Mouse (Mus musculus): Measurements from ENCODE around the gene Slc6a11. TPM values are rescaled to one million over a fixed set of nuclear protein-coding genes. Genes with fewer than 3 reads are reported as not detected.

Slc6a11 gene
- total RNA-seq, 1 experiment: 0.13 TPM

DNA sequence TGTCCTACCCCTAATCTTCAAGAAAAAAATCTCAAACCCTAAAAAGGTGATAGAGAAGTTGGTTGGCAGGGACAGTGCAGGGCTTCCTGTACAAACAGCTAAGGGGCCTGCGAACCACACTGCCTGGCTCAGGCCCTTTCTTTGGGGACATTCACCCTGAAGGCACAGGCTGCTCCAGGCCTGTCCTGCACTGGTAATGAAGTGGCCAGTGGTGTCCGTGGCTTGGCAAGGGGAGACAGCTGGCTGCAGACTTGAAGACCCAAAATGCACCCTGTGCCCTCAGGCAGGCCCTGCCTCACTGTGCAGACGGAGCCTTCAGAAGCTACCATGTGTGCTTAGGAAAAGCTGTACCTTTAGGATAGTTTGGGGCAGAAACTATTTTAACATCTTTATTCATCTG, 1.4 kb downstream of the Slc6a11 start:
- 0 out of 4 replicates have a peak, but pooled peaks cover 0 to 2% of the 10 kb centered on the region in 2 experiments for H3K4me1 ChIP-seq (ENCODE audit: control insufficient read depth in 2 of 2, insufficient read depth in 2 of 2, low read length in 2 of 2, poor library complexity in 1 of 2)
- H3K27ac ChIP-seq (ENCODE audit: insufficient read depth, low read depth, low read length, poor library complexity, severe bottlenecking): no peak overlapping the region
- no peak overlapping the region for H3K4me3 ChIP-seq (ENCODE audit: insufficient read depth in 1 of 2, low read depth in 1 of 2, low read length in 2 of 2, poor library complexity in 1 of 2, severe bottlenecking in 1 of 2)
- in situ Hi-C loops (cut with MboI; ENCODE audit: low sequenced_read_pairs in 2 of 2, unreplicated experiment in 2 of 2): no loop called here
- TF ChIP-seq ZC3H11A (IDR thresholded peaks at IDR 0.05; ENCODE audit: borderline replicate concordance, low read depth, low read length) (no peak), HCFC1 (IDR thresholded peaks at IDR 0.05; ENCODE audit: borderline replicate concordance, insufficient read depth, low read length) (no peak), MAFK (IDR thresholded peaks at IDR 0.05; ENCODE audit: insufficient read depth, low read depth, low read length) (no peak), CHD2 (IDR thresholded peaks at IDR 0.05; ENCODE audit: low read depth, low read length) (no peak), ZNF384 (IDR thresholded peaks at IDR 0.05; ENCODE audit: low read depth, low read length) (no peak)
- H3K9ac ChIP-seq (ENCODE audit: insufficient read depth, low read depth, low read length, poor library complexity, severe bottlenecking): no peak overlapping the region
- H3K9me3 ChIP-seq (ENCODE audit: control insufficient read depth, insufficient read depth, low read depth, low read length): no peaks in the 10 kb centered on the region
- no peak for DNase-seq (ENCODE audit: low read depth, low spot score)
- H3K36me3 ChIP-seq (ENCODE audit: control insufficient read depth, insufficient read depth, low read length, poor library complexity, severe bottlenecking): no peaks in the 10 kb centered on the region

GRCm38 (mm10) chr6:114132916-114133315, 1.9 kb downstream of the Slc6a11 start:
- Histone ChIP-seq H3K36me3 (ENCODE audit: control insufficient read depth, insufficient read depth, low read length, poor library complexity, severe bottlenecking) (no peaks in the 10 kb centered on the region), H3K4me1 (ENCODE audit: control insufficient read depth in 2 of 2, insufficient read depth in 2 of 2, low read length in 2 of 2, poor library complexity in 1 of 2) (0 out of 4 replicates have a peak, but pooled peaks cover 0 to 2% of the 10 kb centered on the region in 2 experiments), H3K9ac (ENCODE audit: insufficient read depth, low read depth, low read length, poor library complexity, severe bottlenecking) (no peak overlapping the region), H3K9me3 (ENCODE audit: control insufficient read depth, insufficient read depth, low read depth, low read length) (no peaks in the 10 kb centered on the region), H3K27ac (ENCODE audit: insufficient read depth, low read depth, low read length, poor library complexity, severe bottlenecking) (no peak overlapping the region), H3K4me3 (ENCODE audit: insufficient read depth in 1 of 2, low read depth in 1 of 2, low read length in 2 of 2, poor library complexity in 1 of 2, severe bottlenecking in 1 of 2) (no peak overlapping the region)
- in situ Hi-C loops (cut with MboI; ENCODE audit: low sequenced_read_pairs in 2 of 2, unreplicated experiment in 2 of 2): no loop called here
- TF ChIP-seq MAFK (IDR thresholded peaks at IDR 0.05; ENCODE audit: insufficient read depth, low read depth, low read length) (no peak), CHD2 (IDR thresholded peaks at IDR 0.05; ENCODE audit: low read depth, low read length) (no peak), ZNF384 (IDR thresholded peaks at IDR 0.05; ENCODE audit: low read depth, low read length) (no peak), HCFC1 (IDR thresholded peaks at IDR 0.05; ENCODE audit: borderline replicate concordance, insufficient read depth, low read length) (no peak), ZC3H11A (IDR thresholded peaks at IDR 0.05; ENCODE audit: borderline replicate concordance, low read depth, low read length) (no peak)
- no peak for DNase-seq (ENCODE audit: low read depth, low spot score)

DNA sequence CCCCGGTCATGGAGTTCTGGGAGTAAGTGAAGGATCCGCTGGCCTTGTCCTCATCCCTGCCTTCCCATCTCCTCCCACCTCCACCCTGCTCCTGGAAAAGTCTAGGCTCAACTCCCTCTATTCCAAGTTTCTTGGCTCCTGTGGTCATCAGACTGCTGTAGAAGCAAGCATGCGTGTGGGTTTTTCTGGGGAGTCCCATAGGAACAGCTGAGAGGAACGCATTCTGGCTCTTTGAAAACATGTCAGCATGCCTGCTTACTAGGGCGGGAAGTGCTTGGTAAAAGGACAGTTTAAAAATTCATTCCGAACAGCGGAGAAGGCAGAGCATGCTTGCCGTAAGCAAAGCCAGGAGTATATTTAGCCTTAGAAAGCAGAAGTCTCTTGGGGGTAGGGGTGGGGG, 7.9 kb downstream of the Slc6a11 start:
- no peaks in the 10 kb centered on the region for H3K4me1 ChIP-seq (ENCODE audit: control insufficient read depth in 2 of 2, insufficient read depth in 2 of 2, low read length in 2 of 2, poor library complexity in 1 of 2)
- TF ChIP-seq ZC3H11A (IDR thresholded peaks at IDR 0.05; ENCODE audit: borderline replicate concordance, low read depth, low read length): no peak
- in situ Hi-C loops (cut with MboI; ENCODE audit: low sequenced_read_pairs in 2 of 2, unreplicated experiment in 2 of 2): no loop called here

DNA sequence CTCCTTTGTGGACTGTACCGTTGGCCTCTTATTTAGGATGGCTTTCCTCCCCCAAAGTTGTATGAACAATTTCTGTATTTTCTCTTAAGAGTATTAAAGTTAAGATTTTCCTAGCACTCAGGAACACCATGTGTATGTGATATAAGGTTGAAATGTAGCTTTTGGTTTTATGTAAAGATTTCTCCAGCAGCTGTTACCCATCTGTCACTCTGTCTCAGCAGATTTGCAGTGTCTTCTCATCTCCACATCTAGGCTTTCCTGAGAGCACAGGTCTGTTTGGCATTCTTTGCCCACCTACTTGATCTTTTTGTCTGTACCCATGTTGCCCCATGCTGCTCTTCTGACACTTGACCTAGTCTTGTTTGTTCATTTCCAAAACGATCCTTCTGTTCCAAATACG, 10.4 kb downstream of the Slc6a11 start:
- H3K9me3 ChIP-seq (ENCODE audit: control insufficient read depth, insufficient read depth, low read depth, low read length): no peaks in the 10 kb centered on the region
- TF ChIP-seq ZC3H11A (IDR thresholded peaks at IDR 0.05; ENCODE audit: borderline replicate concordance, low read depth, low read length) (no peak), CHD2 (IDR thresholded peaks at IDR 0.05; ENCODE audit: low read depth, low read length) (no peak), HCFC1 (IDR thresholded peaks at IDR 0.05; ENCODE audit: borderline replicate concordance, insufficient read depth, low read length) (no peak), ZNF384 (IDR thresholded peaks at IDR 0.05; ENCODE audit: low read depth, low read length) (no peak), MAFK (IDR thresholded peaks at IDR 0.05; ENCODE audit: insufficient read depth, low read depth, low read length) (no peak)
- in situ Hi-C loops (cut with MboI; ENCODE audit: low sequenced_read_pairs in 2 of 2, unreplicated experiment in 2 of 2): no loop called here
- H3K27ac ChIP-seq (ENCODE audit: insufficient read depth, low read depth, low read length, poor library complexity, severe bottlenecking): no peak overlapping the region
- H3K4me3 ChIP-seq (ENCODE audit: insufficient read depth in 1 of 2, low read depth in 1 of 2, low read length in 2 of 2, poor library complexity in 1 of 2, severe bottlenecking in 1 of 2): no peak overlapping the region
- no peaks in the 10 kb centered on the region for H3K4me1 ChIP-seq (ENCODE audit: control insufficient read depth in 2 of 2, insufficient read depth in 2 of 2, low read length in 2 of 2, poor library complexity in 1 of 2)
- no peaks in the 10 kb centered on the region for H3K36me3 ChIP-seq (ENCODE audit: control insufficient read depth, insufficient read depth, low read length, poor library complexity, severe bottlenecking)
- H3K9ac ChIP-seq (ENCODE audit: insufficient read depth, low read depth, low read length, poor library complexity, severe bottlenecking): no peak overlapping the region
- DNase-seq (ENCODE audit: low read depth, low spot score): no peak

More for the DNA sequence above, 7.9 kb downstream of the Slc6a11 start:
- H3K9ac ChIP-seq (ENCODE audit: insufficient read depth, low read depth, low read length, poor library complexity, severe bottlenecking): no peak overlapping the region
- H3K9me3 ChIP-seq (ENCODE audit: control insufficient read depth, insufficient read depth, low read depth, low read length): no peaks in the 10 kb centered on the region
- DNase-seq (ENCODE audit: low read depth, low spot score): no peak
- no peak overlapping the region for H3K27ac ChIP-seq (ENCODE audit: insufficient read depth, low read depth, low read length, poor library complexity, severe bottlenecking)
- H3K36me3 ChIP-seq (ENCODE audit: control insufficient read depth, insufficient read depth, low read length, poor library complexity, severe bottlenecking): no peaks in the 10 kb centered on the region
- no peak overlapping the region for H3K4me3 ChIP-seq (ENCODE audit: insufficient read depth in 1 of 2, low read depth in 1 of 2, low read length in 2 of 2, poor library complexity in 1 of 2, severe bottlenecking in 1 of 2)

DNA sequence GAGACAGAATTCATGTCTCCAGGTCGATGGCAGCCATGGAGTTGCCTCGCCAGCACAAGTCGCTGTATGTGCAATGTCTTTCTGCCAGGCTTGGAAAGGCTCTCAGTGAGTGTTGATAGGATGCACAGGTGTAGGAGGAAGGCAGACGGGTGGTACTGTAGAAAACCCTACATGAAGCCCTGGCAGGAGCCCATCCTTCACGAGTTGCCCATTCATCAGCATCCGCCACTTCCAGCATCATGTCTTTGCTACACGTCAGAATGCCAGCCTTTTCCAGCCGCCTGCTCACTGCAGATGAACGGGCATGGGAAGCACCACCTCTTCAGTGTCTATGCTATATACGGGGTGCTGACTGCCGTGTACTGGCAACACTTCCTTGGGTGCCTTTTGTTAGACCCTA, 11.4 kb downstream of the Slc6a11 start:
- TF ChIP-seq ZNF384 (IDR thresholded peaks at IDR 0.05; ENCODE audit: low read depth, low read length) (no peak), CHD2 (IDR thresholded peaks at IDR 0.05; ENCODE audit: low read depth, low read length) (no peak), ZC3H11A (IDR thresholded peaks at IDR 0.05; ENCODE audit: borderline replicate concordance, low read depth, low read length) (no peak), MAFK (IDR thresholded peaks at IDR 0.05; ENCODE audit: insufficient read depth, low read depth, low read length) (no peak), HCFC1 (IDR thresholded peaks at IDR 0.05; ENCODE audit: borderline replicate concordance, insufficient read depth, low read length) (no peak)
- Histone ChIP-seq H3K36me3 (ENCODE audit: control insufficient read depth, insufficient read depth, low read length, poor library complexity, severe bottlenecking) (no peaks in the 10 kb centered on the region), H3K27ac (ENCODE audit: insufficient read depth, low read depth, low read length, poor library complexity, severe bottlenecking) (no peak overlapping the region), H3K4me1 (ENCODE audit: control insufficient read depth in 2 of 2, insufficient read depth in 2 of 2, low read length in 2 of 2, poor library complexity in 1 of 2) (no peaks in the 10 kb centered on the region), H3K9me3 (ENCODE audit: control insufficient read depth, insufficient read depth, low read depth, low read length) (no peaks in the 10 kb centered on the region), H3K4me3 (ENCODE audit: insufficient read depth in 1 of 2, low read depth in 1 of 2, low read length in 2 of 2, poor library complexity in 1 of 2, severe bottlenecking in 1 of 2) (no peak overlapping the region), H3K9ac (ENCODE audit: insufficient read depth, low read depth, low read length, poor library complexity, severe bottlenecking) (no peak overlapping the region)
- in situ Hi-C loops (cut with MboI; ENCODE audit: low sequenced_read_pairs in 2 of 2, unreplicated experiment in 2 of 2): no loop called here
- no peak for DNase-seq (ENCODE audit: low read depth, low spot score)

Data from ES-E14 (cell line).